8 mouse cellular contexts compared by ENCODE assay signal in genomic region chr19:26606321-26607155, GRCm38 (mm10). TPM values are rescaled to one million over a fixed set of nuclear protein-coding genes. Genes with fewer than 3 reads are reported as not detected.
DNase-seq lines count a peak whose midpoint lies in the region; ATAC-seq lines count a peak whose summit lies in the region.

No protein-coding gene starts in this region.

- H3K36me3 ChIP-seq in intestine, embryonic 15.5 days, result no peaks in the 10 kb centered on the region
- no peaks in the 10 kb centered on the region for H3K36me3 ChIP-seq in limb, embryonic 11.5 days (ENCODE audit: control insufficient read depth, insufficient read depth, low read length)
- H3K36me3 ChIP-seq in midbrain, embryonic 12.5 days, result no peaks in the 10 kb centered on the region

- ATAC-seq in common myeloid progenitor, adult 5-6 weeks (replicated peaks; ENCODE audit: low read depth, poor library complexity, severe bottlenecking), result peak; percentile 34
- ATAC-seq in intestine, embryonic 15.5 days, result peak; percentile 35
- peak; percentile 14; the same call in 1 of the 2 replicates for ATAC-seq in limb, embryonic 11.5 days (ENCODE audit: insufficient number of reproducible peaks, low FRiP score, low TSS enrichment, low read depth)
- peak; percentile 28 for ATAC-seq in midbrain, embryonic 12.5 days (ENCODE audit: low FRiP score, low read depth)

- H3K27ac ChIP-seq in intestine, embryonic 15.5 days, result peak overlapping the region; percentile 86
- H3K27ac ChIP-seq in limb, embryonic 11.5 days (replicated peaks; ENCODE audit: low read depth, low read length), result 0 out of 2 replicates have a peak overlapping the region, but pooled peaks have one; percentile 0
- peak overlapping the region; percentile 15; the same call in 1 of the 2 replicates for H3K27ac ChIP-seq in midbrain, embryonic 12.5 days (replicated peaks)

- peak overlapping the region; percentile 74 for H3K4me3 ChIP-seq in intestine, embryonic 15.5 days (replicated peaks)
- peak overlapping the region; percentile 67 for H3K4me3 ChIP-seq in limb, embryonic 11.5 days (ENCODE audit: low read depth, low read length)
- peak overlapping the region; percentile 63 for H3K4me3 ChIP-seq in midbrain, embryonic 12.5 days

- peak overlapping the region; percentile 99 for H3K4me2 ChIP-seq in intestine, embryonic 15.5 days (replicated peaks)
- peak overlapping the region; percentile 100 for H3K4me2 ChIP-seq in limb, embryonic 11.5 days (ENCODE audit: low read depth, severe bottlenecking)
- H3K4me2 ChIP-seq in midbrain, embryonic 12.5 days (replicated peaks), result peak overlapping the region; percentile 99

- peak overlapping the region; percentile 71 for H3K9ac ChIP-seq in intestine, embryonic 15.5 days
- H3K9ac ChIP-seq in limb, embryonic 11.5 days (ENCODE audit: low read length), result peak overlapping the region; percentile 69
- H3K9ac ChIP-seq in midbrain, embryonic 12.5 days (replicated peaks), result peak overlapping the region; percentile 59

- no peaks in the 10 kb centered on the region for H3K9me3 ChIP-seq in intestine, embryonic 15.5 days
- H3K9me3 ChIP-seq in limb, embryonic 11.5 days (ENCODE audit: control insufficient read depth, low read length), result no peaks in the 10 kb centered on the region
- H3K9me3 ChIP-seq in midbrain, embryonic 12.5 days, result no peaks in the 10 kb centered on the region

- under 1% methylated on average over 61 of the region's 63 CpGs for WGBS in intestine, embryonic 15.5 days
- under 1% methylated on average over 58 of the region's 63 CpGs for WGBS in limb, embryonic 11.5 days
- WGBS in midbrain, embryonic 12.5 days, result under 1% methylated on average over 63 of the region's 63 CpGs

- peaks cover 4% of the 10 kb centered on the region; the same call in 1 of the 2 replicates for H3K4me1 ChIP-seq in intestine, embryonic 15.5 days (replicated peaks)
- H3K4me1 ChIP-seq in limb, embryonic 11.5 days (ENCODE audit: control insufficient read depth, insufficient read depth, low read length), result peaks cover 3% of the 10 kb centered on the region; the same call in 1 of the 2 replicates
- peaks cover 22% of the 10 kb centered on the region for H3K4me1 ChIP-seq in midbrain, embryonic 12.5 days

- DNase-seq in ZHBTc4 (ENCODE audit: low read depth, low spot score), result peak; percentile 57
- DNase-seq in gastrocnemius, postnatal 36 days, result peak; percentile 58 to 69
- peak; percentile 71 for DNase-seq in limb, embryonic 11.5 days (ENCODE audit: low spot score)
- DNase-seq in right cerebral cortex, postnatal 4 days, result peak; percentile 55
- peak; percentile 51 for DNase-seq in yolk sac, embryonic 10.5 days (ENCODE audit: low spot score)

- intact Hi-C loops in gastrocnemius, postnatal 36 days (cut with DNase I), result loop anchor here (2.0 to 10.0 kb wide), 3 partner anchors 111 to 932 kb away; partner anchors contain the start of gene Dmrt2

- no peaks in the 10 kb centered on the region for H3K27me3 ChIP-seq in intestine, embryonic 15.5 days (replicated peaks)
- H3K27me3 ChIP-seq in limb, embryonic 11.5 days (ENCODE audit: control insufficient read depth, insufficient read depth, low read length), result peaks cover 4% of the 10 kb centered on the region; the same call in 1 of the 2 replicates
- H3K27me3 ChIP-seq in midbrain, embryonic 12.5 days, result peaks cover 46% of the 10 kb centered on the region

RNA-seq across cellular contexts. Expression of gene Smarca2, which starts 1.7 kb away (rescaled TPM):
- 104 and 109 TPM in 2 replicates for total RNA-seq in common myeloid progenitor, adult 5-6 weeks (2017)
- 10 to 100 TPM; 35.5 to 43.8 TPM for total RNA-seq in gastrocnemius, postnatal 36 days (2021)
- 36.3 and 38.1 TPM in 2 replicates for polyA plus RNA-seq in intestine, embryonic 15.5 days (2015; fragmentation: Nextera tagmentation; extraction: Ambion mirVana)
- polyA plus RNA-seq in limb, embryonic 11.5 days (2014; fragmentation: Nextera tagmentation; extraction: Ambion mirVana), result 60.0 and 61.8 TPM in 2 replicates
- polyA plus RNA-seq in midbrain, embryonic 12.5 days (2016; fragmentation: Nextera tagmentation; extraction: Ambion mirVana), result 52.7 and 54.7 TPM in 2 replicates

Comparison
In these comparisons a context has a peak if more than half of its experiments do, and no peak if none do; other contexts are left out.
1. Peak in every context shown above with its lines: DNase-seq, ATAC-seq, H3K4me3 ChIP-seq and H3K27ac ChIP-seq.
2. H3K27ac ChIP-seq: peak in every context shown above with its lines; median percentile 86 in intestine, embryonic 15.5 days; 15 in midbrain, embryonic 12.5 days; 0 in limb, embryonic 11.5 days.